Mouse (Mus musculus): ENCODE data around the gene Phox2b. TPM values are rescaled to one million over a fixed set of nuclear protein-coding genes. Genes with fewer than 3 reads are reported as not detected.
A peak's percentile ranks its signal among the peaks of the same experiment; 100 is the strongest.

Gene Phox2b
- polyA plus RNA-seq, 1 experiment from 2014 or later, result 2.2 TPM

- H3K4me3 ChIP-seq (replicated peaks; ENCODE audit: low read depth, low read length), result no peak overlapping the region
- peak; percentile 92 for DNase-seq
- whole genome bisulfite sequencing, result 14% methylated on average over 4 of the region's 4 CpGs
Measured at GRCm38 (mm10) chr5:67048003-67048402, 51.1 kb downstream of the Phox2b start.

More at GRCm38 (mm10) chr5:67048003-67048402, 51.1 kb downstream of the Phox2b start:
- no peak overlapping the region for H3K9ac ChIP-seq (replicated peaks; ENCODE audit: low read length)
- no peak overlapping the region for H3K4me2 ChIP-seq (ENCODE audit: low read length)
- no peaks in the 10 kb centered on the region for H3K4me1 ChIP-seq (ENCODE audit: control insufficient read depth, insufficient read depth, low read length)
- no peaks in the 10 kb centered on the region for H3K9me3 ChIP-seq (ENCODE audit: control insufficient read depth, low read length)
- H3K36me3 ChIP-seq (ENCODE audit: control insufficient read depth, insufficient read depth, low read length), result 0 out of 2 replicates have a peak, but pooled peaks cover 8% of the 10 kb centered on the region
- no peak; the same call in 1 of the 2 replicates for ATAC-seq (ENCODE audit: low FRiP score, low TSS enrichment)
- no peak overlapping the region for H3K27ac ChIP-seq (replicated peaks; ENCODE audit: low read depth, low read length)
- no peaks in the 10 kb centered on the region for H3K27me3 ChIP-seq (ENCODE audit: control insufficient read depth, insufficient read depth, low read length)

Small RNA genes within 50 kb of the gene (microRNA-seq; reads per million reads assigned to microRNA genes)
- gene Gm23841, result not detected

Other genes with a start within 250 kb of the Phox2b start
- gene Tmem33, start 161.3 kb upstream of the Phox2b start, polyA plus RNA-seq (2014; fragmentation: Nextera tagmentation; extraction: Ambion mirVana), result 68.3 and 70.6 TPM in 2 replicates
- 195 and 207 TPM in 2 replicates for gene Slc30a9, start 207.7 kb upstream of the Phox2b start, polyA plus RNA-seq (2014; fragmentation: Nextera tagmentation; extraction: Ambion mirVana)

Measured in midbrain, embryonic 14.5 days (tissue).